Mouse (Mus musculus): ENCODE results near the gene Arhgap28. TPM values are rescaled to one million over a fixed set of nuclear protein-coding genes. Genes with fewer than 3 reads are reported as not detected.

The Arhgap28 gene
- polyA plus RNA-seq, 1 experiment from 2014 or later: 5.1 TPM

GRCm38 (mm10) chr17:67908137-67908536, 95.8 kb downstream of the Arhgap28 start:
- Histone ChIP-seq H3K27me3 (ENCODE audit: control insufficient read depth, insufficient read depth, low read length) (no peaks in the 10 kb centered on the region), H3K27ac (ENCODE audit: low read depth, low read length) (no peak overlapping the region), H3K36me3 (ENCODE audit: control insufficient read depth, insufficient read depth, low read length) (no peaks in the 10 kb centered on the region), H3K9ac (replicated peaks; ENCODE audit: low read depth, low read length) (no peak overlapping the region), H3K4me1 (ENCODE audit: control insufficient read depth, insufficient read depth, low read length) (no peaks in the 10 kb centered on the region), H3K9me3 (ENCODE audit: control insufficient read depth, low read length) (no peaks in the 10 kb centered on the region), H3K4me3 (ENCODE audit: low read depth, low read length) (no peak overlapping the region), H3K4me2 (ENCODE audit: low read depth, low read length) (no peak overlapping the region)
- no peak for ATAC-seq (ENCODE audit: low read depth)
- 78% methylated on average over 4 of the region's 4 CpGs for WGBS

- Histone ChIP-seq H3K4me1 (ENCODE audit: control insufficient read depth, insufficient read depth, low read length) (no peaks in the 10 kb centered on the region), H3K4me3 (ENCODE audit: low read depth, low read length) (no peak overlapping the region), H3K27me3 (ENCODE audit: control insufficient read depth, insufficient read depth, low read length) (no peaks in the 10 kb centered on the region), H3K27ac (ENCODE audit: low read depth, low read length) (no peak overlapping the region), H3K9me3 (ENCODE audit: control insufficient read depth, low read length) (no peaks in the 10 kb centered on the region), H3K36me3 (ENCODE audit: control insufficient read depth, insufficient read depth, low read length) (no peaks in the 10 kb centered on the region), H3K4me2 (ENCODE audit: low read depth, low read length) (no peak overlapping the region), H3K9ac (replicated peaks; ENCODE audit: low read depth, low read length) (no peak overlapping the region)
- WGBS: 94% methylated on average over 10 of the region's 10 CpGs
- ATAC-seq (ENCODE audit: low read depth): no peak
These were observed 96.3 kb downstream of the Arhgap28 start for GRCm38 (mm10) chr17:67907532-67908054.

- no peaks in the 10 kb centered on the region for H3K36me3 ChIP-seq (ENCODE audit: control insufficient read depth, insufficient read depth, low read length)
- H3K4me3 ChIP-seq (ENCODE audit: low read depth, low read length): no peak overlapping the region
- no peaks in the 10 kb centered on the region for H3K4me1 ChIP-seq (ENCODE audit: control insufficient read depth, insufficient read depth, low read length)
- no peaks in the 10 kb centered on the region for H3K9me3 ChIP-seq (ENCODE audit: control insufficient read depth, low read length)
- H3K4me2 ChIP-seq (ENCODE audit: low read depth, low read length): no peak overlapping the region
- 59% methylated on average over 3 of the region's 3 CpGs for WGBS
- no peak overlapping the region for H3K9ac ChIP-seq (replicated peaks; ENCODE audit: low read depth, low read length)
- no peak overlapping the region for H3K27ac ChIP-seq (ENCODE audit: low read depth, low read length)
- H3K27me3 ChIP-seq (ENCODE audit: control insufficient read depth, insufficient read depth, low read length): no peaks in the 10 kb centered on the region
- no peak for ATAC-seq (ENCODE audit: low read depth)
These were observed 97.7 kb downstream of the Arhgap28 start for GRCm38 (mm10) chr17:67906236-67906635.

GRCm38 (mm10) chr17:67904315-67904944, 99.5 kb downstream of the Arhgap28 start:
- no peak overlapping the region for H3K9ac ChIP-seq (replicated peaks; ENCODE audit: low read depth, low read length)
- H3K9me3 ChIP-seq (ENCODE audit: control insufficient read depth, low read length): no peaks in the 10 kb centered on the region
- H3K4me2 ChIP-seq (ENCODE audit: low read depth, low read length): no peak overlapping the region
- no peak overlapping the region for H3K27ac ChIP-seq (ENCODE audit: low read depth, low read length)
- ATAC-seq (ENCODE audit: low read depth): no peak
- no peak overlapping the region for H3K4me3 ChIP-seq (ENCODE audit: low read depth, low read length)
- H3K36me3 ChIP-seq (ENCODE audit: control insufficient read depth, insufficient read depth, low read length): no peaks in the 10 kb centered on the region
- H3K4me1 ChIP-seq (ENCODE audit: control insufficient read depth, insufficient read depth, low read length): no peaks in the 10 kb centered on the region
- 78% methylated on average over 14 of the region's 14 CpGs for whole genome bisulfite sequencing
- H3K27me3 ChIP-seq (ENCODE audit: control insufficient read depth, insufficient read depth, low read length): no peaks in the 10 kb centered on the region

- WGBS: 90% methylated on average over 4 of the region's 4 CpGs
- Histone ChIP-seq H3K27me3 (ENCODE audit: control insufficient read depth, insufficient read depth, low read length) (no peaks in the 10 kb centered on the region), H3K4me1 (ENCODE audit: control insufficient read depth, insufficient read depth, low read length) (no peaks in the 10 kb centered on the region), H3K36me3 (ENCODE audit: control insufficient read depth, insufficient read depth, low read length) (no peaks in the 10 kb centered on the region), H3K9ac (replicated peaks; ENCODE audit: low read depth, low read length) (no peak overlapping the region), H3K4me2 (ENCODE audit: low read depth, low read length) (no peak overlapping the region), H3K4me3 (ENCODE audit: low read depth, low read length) (no peak overlapping the region), H3K9me3 (ENCODE audit: control insufficient read depth, low read length) (no peaks in the 10 kb centered on the region), H3K27ac (ENCODE audit: low read depth, low read length) (no peak overlapping the region)
- no peak for ATAC-seq (ENCODE audit: low read depth)
These were observed 101.1 kb downstream of the Arhgap28 start for GRCm38 (mm10) chr17:67902847-67903246.

- no peak overlapping the region for H3K4me2 ChIP-seq (ENCODE audit: low read depth, low read length)
- no peaks in the 10 kb centered on the region for H3K36me3 ChIP-seq (ENCODE audit: control insufficient read depth, insufficient read depth, low read length)
- H3K9me3 ChIP-seq (ENCODE audit: control insufficient read depth, low read length): no peaks in the 10 kb centered on the region
- no peak for ATAC-seq (ENCODE audit: low read depth)
- WGBS: 84% methylated on average over 11 of the region's 11 CpGs
- H3K4me1 ChIP-seq (ENCODE audit: control insufficient read depth, insufficient read depth, low read length): no peaks in the 10 kb centered on the region
- no peak overlapping the region for H3K4me3 ChIP-seq (ENCODE audit: low read depth, low read length)
- no peak overlapping the region for H3K9ac ChIP-seq (replicated peaks; ENCODE audit: low read depth, low read length)
- no peak overlapping the region for H3K27ac ChIP-seq (ENCODE audit: low read depth, low read length)
- H3K27me3 ChIP-seq (ENCODE audit: control insufficient read depth, insufficient read depth, low read length): no peaks in the 10 kb centered on the region
These were observed 102.8 kb downstream of the Arhgap28 start for GRCm38 (mm10) chr17:67901161-67901560.

- Histone ChIP-seq H3K27ac (ENCODE audit: low read depth, low read length) (no peak overlapping the region), H3K9ac (replicated peaks; ENCODE audit: low read depth, low read length) (no peak overlapping the region), H3K9me3 (ENCODE audit: control insufficient read depth, low read length) (no peaks in the 10 kb centered on the region), H3K4me2 (ENCODE audit: low read depth, low read length) (no peak overlapping the region), H3K27me3 (ENCODE audit: control insufficient read depth, insufficient read depth, low read length) (no peaks in the 10 kb centered on the region), H3K4me1 (ENCODE audit: control insufficient read depth, insufficient read depth, low read length) (no peaks in the 10 kb centered on the region), H3K4me3 (ENCODE audit: low read depth, low read length) (no peak overlapping the region), H3K36me3 (ENCODE audit: control insufficient read depth, insufficient read depth, low read length) (no peaks in the 10 kb centered on the region)
- ATAC-seq (ENCODE audit: low read depth): no peak
- WGBS: 97% methylated on average over 5 of the region's 5 CpGs
These were observed 104.5 kb downstream of the Arhgap28 start for GRCm38 (mm10) chr17:67899376-67899775.

GRCm38 (mm10) chr17:67896413-67896812, 107.5 kb downstream of the Arhgap28 start:
- 93% methylated on average over 5 of the region's 5 CpGs for WGBS
- no peaks in the 10 kb centered on the region for H3K4me1 ChIP-seq (ENCODE audit: control insufficient read depth, insufficient read depth, low read length)

GRCm38 (mm10) chr17:67889481-67890325, 114.2 kb downstream of the Arhgap28 start:
- WGBS: 77% methylated on average over 20 of the region's 20 CpGs
- ATAC-seq (ENCODE audit: low read depth): no peak
- no peaks in the 10 kb centered on the region for H3K27me3 ChIP-seq (ENCODE audit: control insufficient read depth, insufficient read depth, low read length)

More at GRCm38 (mm10) chr17:67896413-67896812, 107.5 kb downstream of the Arhgap28 start:
- Histone ChIP-seq H3K27me3 (ENCODE audit: control insufficient read depth, insufficient read depth, low read length) (no peaks in the 10 kb centered on the region), H3K36me3 (ENCODE audit: control insufficient read depth, insufficient read depth, low read length) (no peaks in the 10 kb centered on the region), H3K4me2 (ENCODE audit: low read depth, low read length) (no peak overlapping the region), H3K4me3 (ENCODE audit: low read depth, low read length) (no peak overlapping the region), H3K27ac (ENCODE audit: low read depth, low read length) (no peak overlapping the region), H3K9me3 (ENCODE audit: control insufficient read depth, low read length) (no peaks in the 10 kb centered on the region), H3K9ac (replicated peaks; ENCODE audit: low read depth, low read length) (no peak overlapping the region)
- no peak for ATAC-seq (ENCODE audit: low read depth)

More at GRCm38 (mm10) chr17:67889481-67890325, 114.2 kb downstream of the Arhgap28 start:
- Histone ChIP-seq H3K4me2 (ENCODE audit: low read depth, low read length) (no peak overlapping the region), H3K36me3 (ENCODE audit: control insufficient read depth, insufficient read depth, low read length) (no peaks in the 10 kb centered on the region), H3K4me1 (ENCODE audit: control insufficient read depth, insufficient read depth, low read length) (no peaks in the 10 kb centered on the region), H3K4me3 (ENCODE audit: low read depth, low read length) (no peak overlapping the region), H3K27ac (ENCODE audit: low read depth, low read length) (no peak overlapping the region), H3K9ac (replicated peaks; ENCODE audit: low read depth, low read length) (no peak overlapping the region), H3K9me3 (ENCODE audit: control insufficient read depth, low read length) (no peaks in the 10 kb centered on the region)

All from neural tube, embryonic 14.5 days (tissue).